In the genomic region with DNA sequence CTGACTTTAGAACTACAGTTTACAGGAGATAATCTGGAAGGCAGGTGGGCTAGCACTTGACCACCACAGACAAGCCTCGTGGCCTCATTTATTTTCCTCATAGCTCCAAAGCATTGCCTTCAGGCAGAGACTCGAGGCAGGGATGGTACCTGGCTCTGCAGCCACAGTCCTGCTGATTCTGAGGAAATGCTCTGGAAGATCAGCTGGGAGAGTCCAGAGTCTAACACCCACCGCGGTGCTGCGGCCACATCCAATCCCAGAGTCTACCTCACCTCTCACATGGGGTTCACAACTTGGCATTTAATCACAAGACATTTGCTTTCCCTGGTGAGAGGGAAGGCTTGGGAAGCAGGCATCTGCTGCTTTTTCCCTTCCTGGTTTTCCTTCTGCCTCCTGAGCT, we compare ENCODE assay signal across 12 mouse cellular contexts.
"Had no signal": no experiment of that assay in that cellular context is flagged by ENCODE, and none has a peak within 500 bp of the region (broad histone marks: within the 10 kb centered on the region; RNA-seq: fewer than 3 reads in every experiment).

No protein-coding gene starts in this region.

- H3K4me1 ChIP-seq: limb, embryonic 10.5 days; midbrain, embryonic 10.5 days; midbrain, embryonic 15.5 days; neural tube, embryonic 13.5 days had no signal

- H3K4me3 ChIP-seq: limb, embryonic 10.5 days; liver, embryonic 13.5 days; lung, embryonic 15.5 days; midbrain, embryonic 10.5 days; midbrain, embryonic 15.5 days; neural tube, embryonic 13.5 days had no signal

- H3K27ac ChIP-seq: kidney, postnatal 0 days; limb, embryonic 10.5 days; lung, embryonic 15.5 days; midbrain, embryonic 10.5 days; midbrain, embryonic 15.5 days; neural tube, embryonic 13.5 days had no signal

- H3K9ac ChIP-seq: liver, embryonic 13.5 days; liver, postnatal 0 days; lung, embryonic 15.5 days; midbrain, embryonic 15.5 days; neural tube, embryonic 13.5 days had no signal

- H3K36me3 ChIP-seq: limb, embryonic 10.5 days; liver, embryonic 13.5 days; lung, embryonic 15.5 days; midbrain, embryonic 10.5 days; midbrain, embryonic 15.5 days; neural tube, embryonic 13.5 days had no signal

- DNase-seq: kidney, adult 8-10 months; liver, embryonic 13.5 days; liver, postnatal 0 days; lung, postnatal 14 days; right cerebral cortex, postnatal 14 days had no signal

- H3K9me3 ChIP-seq: limb, embryonic 10.5 days; liver, embryonic 13.5 days; lung, embryonic 15.5 days; midbrain, embryonic 10.5 days; midbrain, embryonic 15.5 days; neural tube, embryonic 13.5 days had no signal

- H3K4me2 ChIP-seq: lung, embryonic 15.5 days; midbrain, embryonic 15.5 days; neural tube, embryonic 13.5 days had no signal

- ATAC-seq: inflammation-experienced regulatory T-cells, adult 6 months had no signal

- H3K27me3 ChIP-seq: liver, embryonic 13.5 days; lung, embryonic 15.5 days; midbrain, embryonic 15.5 days; neural tube, embryonic 13.5 days had no signal
